Mouse (Mus musculus) right cerebral cortex, postnatal 36 days (tissue): ENCODE results near the gene Vmn1r166.
"Not testable (repeated sequence)": the region's sequence is repeated elsewhere in the genome, so short reads cannot be mapped to it uniquely, and the experiment has no call there.

Source experiments
- DNase-seq, 2 experiments: peaks; one replicate each; pipeline ENCODE4 v3.0.0; 2022; ENCODE audit warnings: low spot score in 2 of 2, mixed read lengths in 1 of 2

The Vmn1r166 gene

DNA sequence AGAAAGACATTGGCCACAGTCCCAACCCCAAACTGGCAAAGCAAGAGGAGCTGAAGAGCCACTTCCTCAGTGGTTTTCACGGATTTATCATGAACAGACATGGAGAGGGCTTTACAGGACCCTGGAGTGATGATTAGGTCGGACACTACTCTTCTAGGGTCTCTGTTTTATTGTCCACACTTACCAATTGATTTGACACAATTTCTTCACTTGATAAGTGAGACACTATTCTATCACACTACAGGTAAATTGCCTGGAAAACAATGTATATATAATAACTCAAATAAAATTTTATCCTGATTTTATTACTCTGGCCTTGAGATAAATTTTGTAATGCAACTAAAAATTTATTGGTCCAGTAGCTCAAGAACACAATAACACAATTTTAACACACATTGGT is at the start of gene Vmn1r166:
Gene Vmn1r166 (minus strand): TSS at position 101 of the 400 bp plus-strand sequence.
- DNase-seq, result not testable (repeated sequence)

DNA sequence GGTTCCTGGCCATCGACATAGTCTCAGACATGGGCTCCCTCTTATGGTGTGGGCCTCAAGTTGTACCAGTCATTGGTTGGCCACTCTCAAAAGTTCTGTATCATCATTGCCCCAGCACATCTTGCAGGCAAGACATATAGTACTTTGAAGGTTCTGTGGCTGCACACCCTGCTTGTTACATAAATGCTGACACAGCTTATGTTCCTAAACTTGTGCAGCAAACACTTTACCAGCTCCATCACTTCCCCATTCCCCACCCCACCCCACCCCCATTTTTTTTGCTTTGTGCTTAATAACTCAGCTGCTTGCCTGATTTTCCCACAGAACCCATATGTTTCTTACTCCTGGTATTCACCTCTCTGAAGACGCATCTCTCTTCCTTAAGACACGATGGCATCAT is 49.4 kb upstream of the Vmn1r166 start, which contains the start of gene Nlrp4e:
Gene Nlrp4e (plus strand): TSS at position 301 of the 400 bp plus-strand sequence.
- DNase-seq, result not testable (repeated sequence)

DNA sequence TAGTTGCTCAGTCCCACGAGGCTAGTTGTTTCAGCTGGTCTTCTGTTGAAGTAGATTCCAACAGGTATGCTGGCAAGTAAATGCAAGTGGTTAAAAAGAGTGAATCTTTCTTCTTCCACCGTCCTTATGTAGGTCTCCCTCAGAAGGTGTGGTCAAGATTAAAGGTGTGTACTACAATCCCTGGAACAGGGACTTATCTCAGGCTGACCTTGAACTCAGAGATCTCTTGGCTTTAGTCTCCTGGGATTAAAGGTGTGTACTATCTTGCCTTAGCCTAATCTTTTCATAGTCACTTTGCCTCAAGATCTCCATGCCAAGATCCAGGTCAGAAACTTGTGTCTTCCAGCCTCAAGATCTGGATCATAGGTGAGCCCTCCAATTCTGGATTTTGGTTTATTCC is 27.3 kb upstream of the Vmn1r166 start, which contains the start of gene Gm6902:
Gene Gm6902 (minus strand): TSS at position 101 of the 400 bp plus-strand sequence.
- DNase-seq, result not testable (repeated sequence)

- not testable (repeated sequence) for DNase-seq
Observed at GRCm38 (mm10) chr7:23217032-23217431, 34.5 kb downstream of the Vmn1r166 start, which contains the start of gene Vmn1r165. TSS of gene Vmn1r165 (plus strand) at chr7:23217332.
